Mouse (Mus musculus) embryonic facial prominence, embryonic 11.5 days (tissue): ENCODE measurements around the gene Spred1. TPM values are rescaled to one million over a fixed set of nuclear protein-coding genes. Genes with fewer than 3 reads are reported as not detected.

ENCODE experiments used
- ATAC-seq: fragments of 200-750 bp; cut with Nextera tagmentation; replicated peaks from 2 replicates; pipeline ENCODE4 v1.8.0; 2017; ENCODE audit warnings: low read depth; ENCODE audit not compliant: insufficient number of reproducible peaks, low FRiP score, low TSS enrichment
- DNase-seq: peaks from one replicate; pipeline ENCODE4 v3.0.0-alpha.2; 2015; ENCODE audit warnings: low spot score
- H3K27ac ChIP-seq: fragments of 300-500 bp; sonication (generic); replicated peaks from 2 replicates; pipeline ENCODE4 v1.5.1; 2014; ENCODE audit warnings: mild to moderate bottlenecking, low read depth, low read length, control low read depth
- H3K27me3 ChIP-seq: fragments of 300-500 bp; sonication (generic); 2 replicates; pipeline ENCODE4 v1.6.1; 2014; ENCODE audit warnings: mild to moderate bottlenecking, low read length, moderate library complexity, mixed read lengths; ENCODE audit not compliant: control insufficient read depth, insufficient read depth
- H3K36me3 ChIP-seq: fragments of 300-500 bp; sonication (generic); replicated peaks from 2 replicates; pipeline ENCODE4 v1.6.1; 2014; ENCODE audit warnings: low read depth, mild to moderate bottlenecking, low read length, moderate library complexity, mixed read lengths; ENCODE audit not compliant: control insufficient read depth, insufficient read depth
- H3K4me1 ChIP-seq: fragments of 300-500 bp; sonication (generic); 2 replicates; pipeline ENCODE4 v1.6.1; 2014; ENCODE audit warnings: low read length, mixed read lengths; ENCODE audit not compliant: control insufficient read depth, insufficient read depth
- H3K4me2 ChIP-seq: fragments of 300-500 bp; sonication (generic); 2 replicates; pipeline ENCODE4 v1.6.1; 2014; ENCODE audit warnings: low read depth, mild to moderate bottlenecking, control low read depth, low read length, moderate library complexity
- H3K4me3 ChIP-seq: fragments of 300-500 bp; sonication (generic); 2 replicates; pipeline ENCODE4 v1.5.1; 2014; ENCODE audit warnings: low read depth, low read length, control low read depth
- H3K9ac ChIP-seq: fragments of 300-500 bp; sonication (generic); replicated peaks from 2 replicates; pipeline ENCODE4 v1.6.1; 2014; ENCODE audit warnings: mild to moderate bottlenecking, control low read depth, low read length
- H3K9me3 ChIP-seq: fragments of 300-500 bp; sonication (generic); replicated peaks from 2 replicates; pipeline ENCODE4 v1.6.1; 2016; ENCODE audit warnings: mild to moderate bottlenecking, low read length, inconsistent platforms, mixed read lengths; ENCODE audit not compliant: control insufficient read depth
- WGBS: fragments of 180-500 bp; shearing (Covaris S2); extraction: QIAGEN DNeasy Blood & Tissue Kit; methylation state at CpG from one replicate; pipeline ENCODE4 v1.1.7; 2014; 5-methylcytosine and 5-hydroxymethylcytosine counted together
- polyA plus RNA-seq: library from polyadenylated mRNA; unstranded; fragments of >200 nt; fragmentation: Nextera tagmentation; extraction: Ambion mirVana; gene quantifications from 2 replicates; pipeline ENCODE4 v1.2.1, GENCODE M21; 2014

Spred1 gene
- 22.1 and 28.6 TPM in 2 replicates for polyA plus RNA-seq

- ATAC-seq (peak; percentile 21), DNase-seq (peak; percentile 43)
- Histone ChIP-seq H3K9me3 (no peaks in the 10 kb centered on the region), H3K27ac (peak within 1 kb of the TSS; percentile 100), H3K4me3 (peak within 1 kb of the TSS; percentile 96), H3K36me3 (no peaks in the 10 kb centered on the region), H3K4me2 (peak within 1 kb of the TSS; percentile 77), H3K27me3 (no peaks in the 10 kb centered on the region), H3K4me1 (no peaks in the 10 kb centered on the region), H3K9ac (peak within 1 kb of the TSS; percentile 98)
- under 1% methylated on average over 69 of the region's 99 CpGs for WGBS
Measured at GRCm38 (mm10) chr2:117121212-117121983, at the start of gene Spred1. TSS of gene Spred1 (plus strand) at chr2:117121374.

- no peak overlapping the region for H3K4me3 ChIP-seq
- whole genome bisulfite sequencing = 93% methylated on average over 3 of the region's 3 CpGs
Measured at GRCm38 (mm10) chr2:117071596-117071995, 49.6 kb upstream of the Spred1 start.

GRCm38 (mm10) chr2:117078711-117079110 is 42.5 kb upstream of the Spred1 start:
- no peaks in the 10 kb centered on the region for H3K27me3 ChIP-seq
- WGBS = 78% methylated on average over 2 of the region's 2 CpGs
- no peak overlapping the region for H3K4me2 ChIP-seq
- H3K36me3 ChIP-seq = no peaks in the 10 kb centered on the region
- H3K4me1 ChIP-seq = no peaks in the 10 kb centered on the region
- no peak overlapping the region for H3K27ac ChIP-seq
- no peaks in the 10 kb centered on the region for H3K9me3 ChIP-seq
- ATAC-seq (no peak), DNase-seq (no peak)
- no peak overlapping the region for H3K9ac ChIP-seq
- no peak overlapping the region for H3K4me3 ChIP-seq

More at GRCm38 (mm10) chr2:117071596-117071995, 49.6 kb upstream of the Spred1 start:
- Histone ChIP-seq H3K4me1 (no peaks in the 10 kb centered on the region), H3K9ac (no peak overlapping the region), H3K36me3 (no peaks in the 10 kb centered on the region), H3K27ac (no peak overlapping the region), H3K9me3 (no peaks in the 10 kb centered on the region), H3K4me2 (no peak overlapping the region), H3K27me3 (no peaks in the 10 kb centered on the region)
- DNase-seq (no peak), ATAC-seq (no peak)

GRCm38 (mm10) chr2:117079621-117080020 is 41.6 kb upstream of the Spred1 start:
- no peaks in the 10 kb centered on the region for H3K4me1 ChIP-seq
- no peak overlapping the region for H3K4me3 ChIP-seq
- H3K4me2 ChIP-seq = no peak overlapping the region
- H3K36me3 ChIP-seq = no peaks in the 10 kb centered on the region
- H3K27me3 ChIP-seq = no peaks in the 10 kb centered on the region
- DNase-seq = no peak
- H3K9ac ChIP-seq = no peak overlapping the region
- 75% methylated on average over 5 of the region's 5 CpGs for WGBS
- H3K9me3 ChIP-seq = no peaks in the 10 kb centered on the region
- no peak overlapping the region for H3K27ac ChIP-seq
- ATAC-seq = no peak

GRCm38 (mm10) chr2:117086002-117086765 is 35.0 kb upstream of the Spred1 start:
- 82% methylated on average over 12 of the region's 12 CpGs for WGBS
- no peak overlapping the region for H3K27ac ChIP-seq
- ATAC-seq (no peak), DNase-seq (no peak)
- no peaks in the 10 kb centered on the region for H3K27me3 ChIP-seq
- H3K4me1 ChIP-seq = no peaks in the 10 kb centered on the region
- H3K9ac ChIP-seq = no peak overlapping the region
- H3K36me3 ChIP-seq = no peaks in the 10 kb centered on the region
- H3K4me2 ChIP-seq = no peak overlapping the region
- H3K9me3 ChIP-seq = no peaks in the 10 kb centered on the region
- H3K4me3 ChIP-seq = no peak overlapping the region

- no peaks in the 10 kb centered on the region for H3K9me3 ChIP-seq
- DNase-seq = no peak
- no peaks in the 10 kb centered on the region for H3K27me3 ChIP-seq
- no peak for ATAC-seq
- WGBS = 66% methylated on average over 1 of the region's 1 CpGs
- no peak overlapping the region for H3K4me2 ChIP-seq
- H3K4me1 ChIP-seq = no peaks in the 10 kb centered on the region
- no peaks in the 10 kb centered on the region for H3K36me3 ChIP-seq
- H3K4me3 ChIP-seq = no peak overlapping the region
- H3K9ac ChIP-seq = no peak overlapping the region
- no peak overlapping the region for H3K27ac ChIP-seq
Measured at GRCm38 (mm10) chr2:117086766-117087457, 34.3 kb upstream of the Spred1 start.

- no peak for ATAC-seq
Measured at GRCm38 (mm10) chr2:117087458-117087820, 33.7 kb upstream of the Spred1 start.

More at GRCm38 (mm10) chr2:117087458-117087820, 33.7 kb upstream of the Spred1 start:
- DNase-seq = no peak
- Histone ChIP-seq H3K9me3 (no peaks in the 10 kb centered on the region), H3K27me3 (no peaks in the 10 kb centered on the region), H3K27ac (no peak overlapping the region), H3K4me3 (no peak overlapping the region), H3K36me3 (no peaks in the 10 kb centered on the region), H3K9ac (no peak overlapping the region), H3K4me2 (no peak overlapping the region), H3K4me1 (no peaks in the 10 kb centered on the region)
- WGBS = 34% methylated on average over 4 of the region's 4 CpGs
